Mouse (Mus musculus) small intestine, adult 2 months (tissue): ENCODE measurements around the gene 4930523C07Rik.

Experiments
- CTCF ChIP-seq: fragments of 200-500 bp; IDR thresholded peaks from 2 replicates; pipeline ENCODE4 v1.5.1; 2012; ENCODE audit warnings: low read depth, mild to moderate bottlenecking, control low read depth, inconsistent platforms, low read length, moderate library complexity, mixed read lengths; ENCODE audit not compliant: insufficient replicate concordance, insufficient read length; ENCODE audit errors: extremely low read depth
- POLR2A ChIP-seq: fragments of 200-500 bp; IDR thresholded peaks from 2 replicates; pipeline ENCODE4 v1.6.1; 2012; ENCODE audit warnings: low read depth, mild to moderate bottlenecking, control low read depth, inconsistent platforms, low read length, moderate library complexity

DNA sequence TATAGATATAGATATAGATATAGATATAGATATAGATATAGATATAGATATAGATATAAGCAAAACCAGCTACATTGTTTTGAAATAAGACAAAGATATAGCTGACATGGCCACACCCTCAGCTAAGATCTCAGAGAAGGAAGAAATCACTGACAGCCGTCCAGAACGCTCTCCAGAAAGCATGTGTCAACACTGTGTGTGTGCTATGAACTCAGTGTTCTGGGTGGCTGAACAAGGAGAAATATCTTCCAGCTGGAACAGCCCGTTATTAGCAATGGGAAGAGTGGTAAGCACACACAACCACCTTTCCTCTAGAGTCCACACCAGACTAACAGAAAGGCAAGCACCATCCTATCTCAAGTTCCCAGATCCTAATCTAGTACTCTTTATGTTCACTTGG, 8.6 kb upstream of the 4930523C07Rik start:
- TF ChIP-seq POLR2A (no peak), CTCF (no peak)
